Mouse (Mus musculus) ES-E14 (cell line): ENCODE results near the gene Slc44a4. TPM values are rescaled to one million over a fixed set of nuclear protein-coding genes. Genes with fewer than 3 reads are reported as not detected.

ENCODE experiments used
- DNase-seq: peaks from one replicate; pipeline ENCODE4 v3.0.0-alpha.2; 2013; ENCODE audit warnings: low read depth, low spot score
- H3K27ac ChIP-seq: 2 replicates; pipeline ENCODE4 v1.5.1; 2012; ENCODE audit warnings: low read depth, mild to moderate bottlenecking, low read length, moderate library complexity, mixed read lengths; ENCODE audit not compliant: poor library complexity, insufficient read depth, severe bottlenecking
- H3K36me3 ChIP-seq: 2 replicates; pipeline ENCODE4 v1.6.1; 2012; ENCODE audit warnings: mild to moderate bottlenecking, low read length, moderate library complexity, mixed read lengths; ENCODE audit not compliant: control insufficient read depth, poor library complexity, insufficient read depth, severe bottlenecking
- H3K4me1 ChIP-seq, 2 experiments: fragments of 150-350 bp in 1 of 2; sonication (generic) in 1 of 2; 2 replicates each; pipeline ENCODE4 v1.6.1; 2012; ENCODE audit warnings: low read length in 2 of 2, mild to moderate bottlenecking in 1 of 2, mixed read lengths in 1 of 2; ENCODE audit not compliant: control insufficient read depth in 2 of 2, insufficient read depth in 2 of 2, poor library complexity in 1 of 2
- H3K4me3 ChIP-seq, 2 experiments: fragments of 150-350 bp in 1 of 2; sonication (generic) in 1 of 2; 2 replicates each; pipeline ENCODE4 v1.5.1; 2012; ENCODE audit warnings: low read length in 2 of 2, low read depth in 1 of 2, mild to moderate bottlenecking in 1 of 2, mixed read lengths in 1 of 2; ENCODE audit not compliant: insufficient read depth in 1 of 2, poor library complexity in 1 of 2, severe bottlenecking in 1 of 2
- H3K9ac ChIP-seq: 2 replicates; pipeline ENCODE4 v1.6.1; 2012; ENCODE audit warnings: low read depth, mild to moderate bottlenecking, low read length, mixed read lengths; ENCODE audit not compliant: poor library complexity, insufficient read depth, severe bottlenecking
- H3K9me3 ChIP-seq: fragments of 150-350 bp; sonication (generic); 2 replicates; pipeline ENCODE4 v1.6.1; 2012; ENCODE audit warnings: low read depth, mild to moderate bottlenecking, low read length; ENCODE audit not compliant: control insufficient read depth, insufficient read depth
- CHD2 ChIP-seq: IDR thresholded peaks from 2 replicates; pipeline ENCODE4 v1.6.1; 2014; ENCODE audit warnings: mild to moderate bottlenecking, low read depth, low read length, inconsistent platforms
- HCFC1 ChIP-seq: IDR thresholded peaks from 2 replicates; pipeline ENCODE4 v1.6.1; 2012; ENCODE audit warnings: low read length, inconsistent platforms, borderline replicate concordance; ENCODE audit not compliant: insufficient read depth
- MAFK ChIP-seq: IDR thresholded peaks from 2 replicates; pipeline ENCODE4 v1.6.1; 2014; ENCODE audit warnings: mild to moderate bottlenecking, low read depth, low read length, inconsistent platforms; ENCODE audit not compliant: insufficient read depth
- ZC3H11A ChIP-seq: IDR thresholded peaks from 2 replicates; pipeline ENCODE4 v1.6.1; 2012; ENCODE audit warnings: low read depth, mild to moderate bottlenecking, inconsistent platforms, low read length, borderline replicate concordance
- ZNF384 ChIP-seq: IDR thresholded peaks from 2 replicates; pipeline ENCODE4 v1.6.1; 2012; ENCODE audit warnings: low read depth, low read length, inconsistent platforms
- in situ Hi-C, 2 experiments: fragments of 600-800 bp; cut with MboI; formaldehyde crosslinking; loops; one replicate each; pipeline ENCODE4 v1.15.1; 2025; ENCODE audit warnings: low sequenced_read_pairs in 2 of 2, inconsistent platforms in 1 of 2; ENCODE audit not compliant: unreplicated experiment in 2 of 2
- total RNA-seq: library from RNA; depleted of rRNA; stranded (reverse); fragments of 300-350 nt; gene quantifications from 2 replicates; pipeline ENCODE4 v1.2.3, GENCODE M21; 2012

The Slc44a4 gene
- total RNA-seq, 1 experiment: 5.5 TPM

DNA sequence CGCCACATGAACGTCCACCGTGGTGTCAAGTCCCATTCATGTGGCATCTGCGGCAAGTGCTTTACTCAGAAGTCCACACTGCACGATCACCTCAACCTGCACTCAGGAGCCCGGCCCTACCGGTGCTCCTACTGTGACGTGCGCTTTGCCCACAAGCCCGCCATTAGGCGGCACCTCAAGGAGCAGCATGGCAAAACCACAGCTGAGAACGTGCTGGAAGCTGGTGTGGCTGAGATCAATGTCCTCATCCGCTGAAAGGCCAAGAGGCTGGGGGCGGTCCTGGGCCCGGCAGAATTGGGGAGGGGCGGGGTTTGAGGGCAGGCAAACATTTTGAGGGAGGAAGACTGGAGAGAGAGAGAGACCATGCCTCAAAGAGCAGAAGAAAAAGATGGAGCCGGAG lies 17.9 kb upstream of the Slc44a4 start:
- in situ Hi-C loops: no loop called here
- no peak for DNase-seq
- H3K9ac ChIP-seq: peak overlapping the region; percentile 31; the same call in 1 of the 2 replicates
- no peak for TF ChIP-seq HCFC1
- no peak for TF ChIP-seq ZNF384
- no peak for TF ChIP-seq CHD2
- TF ChIP-seq MAFK: no peak
- TF ChIP-seq ZC3H11A: no peak
- H3K9me3 ChIP-seq: no peaks in the 10 kb centered on the region
- H3K4me1 ChIP-seq: peaks cover 6 to 10% of the 10 kb centered on the region in 2 experiments
- peaks cover 4% of the 10 kb centered on the region; the same call in 1 of the 2 replicates for H3K36me3 ChIP-seq
- peak overlapping the region in 1 of 2 experiments; percentile 92; a peak in 3 of 4 replicates for H3K4me3 ChIP-seq
- no peak overlapping the region for H3K27ac ChIP-seq

DNA sequence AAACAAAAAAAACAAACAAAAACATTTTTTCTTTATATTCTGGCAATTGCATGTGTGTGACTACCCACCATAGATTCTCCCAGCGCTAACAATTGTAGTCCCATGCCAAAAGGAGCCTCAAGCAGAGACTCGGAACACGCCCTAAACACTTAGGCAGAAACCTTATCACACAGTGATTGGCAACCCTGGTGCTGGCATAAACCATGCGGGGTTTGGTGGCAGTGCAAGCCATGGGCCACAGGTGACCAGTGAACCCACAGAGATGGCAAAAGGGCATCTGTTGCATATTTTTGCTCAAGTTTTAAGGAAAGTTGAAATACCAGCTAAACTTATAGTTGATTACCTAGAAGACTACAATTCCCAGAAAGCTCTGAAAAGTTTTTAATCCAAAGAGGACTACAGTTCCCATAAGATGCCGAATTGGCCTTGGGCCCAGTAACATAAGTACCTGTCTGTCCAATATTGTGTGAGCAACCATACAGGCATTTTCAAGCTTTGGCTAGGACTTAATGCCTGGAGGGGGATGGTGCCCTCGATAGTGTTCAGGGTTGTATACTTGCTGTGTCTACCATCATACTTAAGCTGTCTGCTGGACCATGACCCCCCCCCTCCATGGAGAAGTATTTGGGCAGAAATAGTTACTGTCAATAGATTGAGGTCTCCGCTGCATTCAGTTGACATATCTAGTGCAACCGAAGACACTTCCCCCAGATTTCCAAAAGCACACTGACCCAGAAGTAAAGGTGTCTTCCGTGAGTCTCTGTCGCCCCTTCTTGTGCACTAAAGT lies 16.7 kb upstream of the Slc44a4 start:
- Histone ChIP-seq H3K4me1 (peaks cover 8 to 11% of the 10 kb centered on the region in 2 experiments), H3K9me3 (no peaks in the 10 kb centered on the region), H3K4me3 (peak overlapping the region; percentile 75 to 97), H3K9ac (peak overlapping the region; percentile 96), H3K36me3 (peaks cover 4% of the 10 kb centered on the region; the same call in 1 of the 2 replicates), H3K27ac (peak overlapping the region; percentile 85; the same call in 1 of the 2 replicates)
- DNase-seq: no peak
- in situ Hi-C loops: no loop called here
- TF ChIP-seq CHD2: no peak
- 0 out of 2 replicates have a peak, but pooled peaks have one; percentile 36 for TF ChIP-seq HCFC1

DNA sequence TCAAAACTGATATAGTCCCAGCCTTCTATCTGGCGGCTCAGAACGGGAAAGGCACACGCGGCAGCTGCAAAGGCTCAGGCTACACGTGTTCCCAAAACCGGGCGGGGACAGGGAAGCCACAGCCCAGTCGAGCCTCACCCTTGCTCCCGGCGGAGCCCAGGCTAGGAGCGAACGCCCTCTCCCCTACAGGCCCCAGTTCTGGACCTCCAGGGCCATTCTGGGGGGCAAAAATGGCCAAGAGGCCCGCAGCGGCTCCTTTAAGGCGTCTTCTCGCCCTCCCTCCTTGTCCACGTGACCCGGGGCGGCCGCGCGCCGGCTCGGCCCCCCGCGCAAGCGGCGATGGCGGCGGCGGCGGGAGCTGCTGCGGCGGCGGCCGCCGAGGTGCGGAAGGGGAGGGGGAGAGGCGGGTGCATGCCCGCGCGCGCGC lies 16.1 kb upstream of the Slc44a4 start, which contains the start of the genes C2 and Ehmt2:
C2 (minus strand) TSS at position 106 of the 427 bp plus-strand sequence.
Ehmt2 (plus strand) TSS at position 310 of the 427 bp plus-strand sequence.
- Histone ChIP-seq H3K36me3 (peaks cover 7% of the 10 kb centered on the region), H3K9me3 (no peaks in the 10 kb centered on the region), H3K4me1 (peaks cover 8 to 17% of the 10 kb centered on the region in 2 experiments), H3K4me3 (peak within 1 kb of the TSS; percentile 75 to 97), H3K27ac (peak within 1 kb of the TSS; percentile 85), H3K9ac (peak within 1 kb of the TSS; percentile 96)
- in situ Hi-C loops: no loop called here
- TF ChIP-seq ZNF384 (no peak), ZC3H11A (no peak), HCFC1 (no peak), CHD2 (no peak), MAFK (no peak)
- no peak for DNase-seq

DNA sequence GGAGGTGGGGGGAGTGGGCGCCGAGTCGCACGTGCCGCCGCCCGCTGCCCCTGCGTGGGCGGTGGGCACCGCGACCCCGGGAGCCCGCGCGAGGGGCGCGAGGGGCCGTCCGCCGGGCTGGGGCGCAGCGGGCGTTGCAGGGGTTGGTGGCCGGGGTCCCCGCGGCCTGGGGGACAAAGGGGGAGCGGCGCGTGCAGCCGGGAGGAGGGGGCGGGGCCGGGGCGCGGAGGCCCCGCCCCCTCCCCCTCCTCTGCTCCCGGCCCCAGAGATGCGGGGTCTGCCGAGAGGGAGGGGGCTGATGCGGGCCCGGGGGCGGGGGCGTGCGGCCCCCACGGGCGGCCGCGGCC lies 15.6 kb upstream of the Slc44a4 start:
- H3K4me3 ChIP-seq: peak overlapping the region; percentile 75 to 97
- H3K4me1 ChIP-seq: peaks cover 11 to 17% of the 10 kb centered on the region in 2 experiments; a peak in 3 of 4 replicates
- H3K27ac ChIP-seq: peak overlapping the region; percentile 85

More for the DNA sequence above, 15.6 kb upstream of the Slc44a4 start:
- Histone ChIP-seq H3K9ac (peak overlapping the region; percentile 96), H3K9me3 (no peaks in the 10 kb centered on the region), H3K36me3 (peaks cover 7% of the 10 kb centered on the region)
- no peak for DNase-seq
- in situ Hi-C loops: no loop called here
- TF ChIP-seq HCFC1 (no peak), CHD2 (no peak), MAFK (no peak), ZNF384 (no peak)
